Mouse (Mus musculus) embryonic facial prominence, embryonic 10.5 days (tissue): ENCODE data around the gene Igf2bp3. TPM values are rescaled to one million over a fixed set of nuclear protein-coding genes. Genes with fewer than 3 reads are reported as not detected.

Experiments used
- DNase-seq: peaks from one replicate; pipeline ENCODE4 v3.0.0-alpha.2; 2017; ENCODE audit warnings: low spot score
- H3K27ac ChIP-seq: fragments of 300-500 bp; sonication (generic); replicated peaks from 2 replicates; pipeline ENCODE4 v1.5.1; 2016; ENCODE audit warnings: mild to moderate bottlenecking
- H3K27me3 ChIP-seq: fragments of 300-500 bp; sonication (generic); replicated peaks from 2 replicates; pipeline ENCODE4 v1.6.1; 2016; ENCODE audit warnings: low read depth, mild to moderate bottlenecking; ENCODE audit not compliant: poor library complexity, severe bottlenecking
- H3K36me3 ChIP-seq: fragments of 300-500 bp; sonication (generic); replicated peaks from 2 replicates; pipeline ENCODE4 v1.6.1; 2016; ENCODE audit warnings: mild to moderate bottlenecking, moderate library complexity
- H3K4me1 ChIP-seq: fragments of 300-500 bp; sonication (generic); 2 replicates; pipeline ENCODE4 v1.6.1; 2016
- H3K4me3 ChIP-seq: fragments of 300-500 bp; sonication (generic); 2 replicates; pipeline ENCODE4 v1.5.1; 2016; ENCODE audit warnings: mild to moderate bottlenecking, moderate library complexity
- H3K9me3 ChIP-seq: fragments of 300-500 bp; sonication (generic); 2 replicates; pipeline ENCODE4 v1.6.1; 2016; ENCODE audit warnings: mild to moderate bottlenecking
- WGBS: fragments of 180-500 bp; shearing (Covaris S2); methylation state at CpG from one replicate; pipeline ENCODE4 v1.1.7; 2016; 5-methylcytosine and 5-hydroxymethylcytosine counted together
- polyA plus RNA-seq: library from polyadenylated mRNA; unstranded; fragments of >200 nt; fragmentation: Nextera tagmentation; extraction: Ambion mirVana; gene quantifications from 2 replicates; pipeline ENCODE4 v1.2.1, GENCODE M21; 2016

The Igf2bp3 gene
- polyA plus RNA-seq, 1 experiment from 2014 or later: 159 TPM

DNA sequence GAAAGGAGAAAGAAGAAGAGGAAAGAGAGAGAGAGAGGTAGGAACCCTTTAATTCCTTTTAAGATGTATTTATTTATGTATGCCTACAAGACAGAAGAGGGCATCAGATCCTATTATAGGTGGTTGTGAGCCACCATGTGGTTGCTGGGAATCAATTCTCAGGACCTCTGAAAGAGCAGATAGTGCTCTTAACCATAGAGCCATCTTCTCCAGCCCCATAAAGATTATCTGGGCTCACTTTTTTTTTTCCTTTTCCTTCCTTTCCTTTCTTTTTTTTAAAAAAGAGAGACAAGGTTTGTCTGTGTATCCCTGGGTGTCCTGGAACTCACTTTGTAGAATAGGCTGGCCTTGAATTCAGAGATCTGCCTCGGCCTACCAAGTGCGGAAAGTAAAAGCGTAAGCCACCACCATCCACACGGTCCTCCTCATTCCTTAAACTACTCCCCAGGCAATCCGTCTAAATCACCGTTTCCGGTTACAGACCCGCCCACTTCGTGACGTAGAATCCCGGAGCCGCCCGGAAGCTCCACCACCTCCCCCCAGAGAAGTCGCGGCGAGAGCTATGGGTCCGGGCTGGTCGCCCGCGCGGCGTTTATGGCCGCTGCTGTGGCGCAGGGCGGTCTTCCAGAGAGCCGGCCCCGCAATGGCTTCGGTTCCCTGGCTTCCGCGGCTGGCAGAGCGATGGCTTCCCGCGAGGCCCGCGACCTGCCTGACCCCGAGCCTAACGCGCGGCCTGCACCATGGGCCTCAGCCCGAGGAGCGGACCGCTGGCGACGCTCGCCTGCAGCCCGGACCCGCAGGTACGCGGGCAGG, 141.2 kb downstream of the Igf2bp3 start, which contains the start of gene Malsu1:
Malsu1 (plus strand) TSS at position 492 of the 813 bp plus-strand sequence.
- Histone ChIP-seq H3K4me3 (peak within 1 kb of the TSS; percentile 95), H3K27ac (peak within 1 kb of the TSS; percentile 93), H3K27me3 (no peaks in the 10 kb centered on the region), H3K36me3 (peaks cover 7% of the 10 kb centered on the region), H3K9me3 (no peaks in the 10 kb centered on the region), H3K4me1 (peaks cover 18% of the 10 kb centered on the region)
- WGBS: under 1% methylated on average over 49 of the region's 49 CpGs
- peak; percentile 94 for DNase-seq

GRCm38 (mm10) chr6:49068361-49068760, 146.4 kb downstream of the Igf2bp3 start:
- Histone ChIP-seq H3K4me3 (no peak overlapping the region), H3K27ac (no peak overlapping the region), H3K27me3 (no peaks in the 10 kb centered on the region), H3K4me1 (peaks cover 5% of the 10 kb centered on the region), H3K9me3 (no peaks in the 10 kb centered on the region), H3K36me3 (no peaks in the 10 kb centered on the region)
- 46% methylated on average over 4 of the region's 4 CpGs for WGBS
- no peak for DNase-seq

- H3K27ac ChIP-seq: no peak overlapping the region
- H3K27me3 ChIP-seq: no peaks in the 10 kb centered on the region
- 45% methylated on average over 8 of the region's 8 CpGs for WGBS
- H3K36me3 ChIP-seq: no peaks in the 10 kb centered on the region
- peak; percentile 71 for DNase-seq
- no peak overlapping the region for H3K4me3 ChIP-seq
- H3K9me3 ChIP-seq: peaks cover 3% of the 10 kb centered on the region; the same call in 1 of the 2 replicates
- H3K4me1 ChIP-seq: peaks cover 19% of the 10 kb centered on the region
Measured at GRCm38 (mm10) chr6:49057053-49058021, 157.4 kb downstream of the Igf2bp3 start.

DNA sequence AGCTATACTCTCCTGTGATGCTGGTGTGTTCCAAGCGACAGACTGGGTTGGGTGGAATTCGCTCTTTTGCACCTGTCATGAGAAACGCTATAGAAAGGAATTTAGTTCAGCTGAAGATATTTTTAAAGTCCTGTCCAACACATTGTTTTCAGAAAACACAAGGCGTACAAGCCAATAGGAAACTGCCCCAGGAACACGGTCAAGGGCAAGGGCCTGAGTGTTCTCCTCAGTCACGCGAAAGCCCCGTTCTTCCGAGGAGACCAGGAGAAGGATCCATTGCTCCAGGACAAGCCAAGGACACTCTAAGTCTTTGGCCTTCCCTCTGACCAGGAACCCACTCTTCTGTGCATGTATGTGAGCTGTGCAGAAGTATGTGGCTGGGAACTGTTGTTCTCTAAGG, 158.7 kb downstream of the Igf2bp3 start:
- Histone ChIP-seq H3K9me3 (peaks cover 3% of the 10 kb centered on the region; the same call in 1 of the 2 replicates), H3K27me3 (no peaks in the 10 kb centered on the region), H3K4me1 (peaks cover 19% of the 10 kb centered on the region), H3K27ac (no peak overlapping the region), H3K36me3 (no peaks in the 10 kb centered on the region), H3K4me3 (no peak overlapping the region)
- no peak for DNase-seq
- WGBS: 80% methylated on average over 9 of the region's 9 CpGs

- WGBS: 6% methylated on average over 7 of the region's 7 CpGs
- Histone ChIP-seq H3K27me3 (no peaks in the 10 kb centered on the region), H3K27ac (peak overlapping the region; percentile 58), H3K4me3 (no peak overlapping the region), H3K9me3 (peaks cover 3% of the 10 kb centered on the region; the same call in 1 of the 2 replicates), H3K36me3 (no peaks in the 10 kb centered on the region), H3K4me1 (peaks cover 19% of the 10 kb centered on the region)
- peak; percentile 44 for DNase-seq
Measured at GRCm38 (mm10) chr6:49055256-49055733, 159.5 kb downstream of the Igf2bp3 start.

DNA sequence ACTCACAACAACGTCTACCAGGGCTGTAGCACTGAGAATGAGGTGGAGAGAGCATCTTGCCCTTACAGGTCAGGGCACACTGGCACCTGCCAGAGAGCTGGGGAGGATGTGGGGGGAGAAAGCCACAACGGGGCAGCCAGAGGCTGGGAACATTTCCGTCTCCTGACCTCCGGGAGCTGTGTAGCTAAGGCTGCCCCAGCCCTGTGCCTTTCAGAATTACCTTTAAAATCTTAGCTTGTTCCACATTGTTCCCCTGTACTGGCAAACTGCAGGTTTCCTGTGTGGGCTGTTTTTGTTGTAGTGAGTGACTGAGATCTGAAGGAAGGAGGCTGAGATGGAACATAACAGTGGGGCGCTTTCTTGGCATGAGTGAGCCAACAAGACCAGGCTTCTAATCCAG, 162.6 kb downstream of the Igf2bp3 start:
- H3K4me1 ChIP-seq: peaks cover 19% of the 10 kb centered on the region
- WGBS: 76% methylated on average over 5 of the region's 5 CpGs

GRCm38 (mm10) chr6:49050677-49051410, 163.9 kb downstream of the Igf2bp3 start:
- H3K4me1 ChIP-seq: peaks cover 11% of the 10 kb centered on the region
- 61% methylated on average over 11 of the region's 11 CpGs for WGBS
- no peak for DNase-seq
- H3K4me3 ChIP-seq: no peak overlapping the region
- no peak overlapping the region for H3K27ac ChIP-seq
- no peaks in the 10 kb centered on the region for H3K27me3 ChIP-seq
- H3K36me3 ChIP-seq: no peaks in the 10 kb centered on the region
- peaks cover 3% of the 10 kb centered on the region; the same call in 1 of the 2 replicates for H3K9me3 ChIP-seq

More for the DNA sequence above, 162.6 kb downstream of the Igf2bp3 start:
- DNase-seq: no peak
- H3K27ac ChIP-seq: no peak overlapping the region
- H3K9me3 ChIP-seq: peaks cover 3% of the 10 kb centered on the region; the same call in 1 of the 2 replicates
- H3K4me3 ChIP-seq: no peak overlapping the region
- no peaks in the 10 kb centered on the region for H3K36me3 ChIP-seq
- H3K27me3 ChIP-seq: no peaks in the 10 kb centered on the region

GRCm38 (mm10) chr6:49048395-49048794, 166.4 kb downstream of the Igf2bp3 start:
- Histone ChIP-seq H3K27ac (no peak overlapping the region), H3K27me3 (no peaks in the 10 kb centered on the region), H3K36me3 (no peaks in the 10 kb centered on the region), H3K4me3 (no peak overlapping the region), H3K9me3 (no peaks in the 10 kb centered on the region), H3K4me1 (no peaks in the 10 kb centered on the region)
- WGBS: 90% methylated on average over 10 of the region's 10 CpGs
- DNase-seq: no peak

- no peaks in the 10 kb centered on the region for H3K36me3 ChIP-seq
- DNase-seq: no peak
- H3K27ac ChIP-seq: no peak overlapping the region
- no peaks in the 10 kb centered on the region for H3K27me3 ChIP-seq
- no peaks in the 10 kb centered on the region for H3K9me3 ChIP-seq
- H3K4me1 ChIP-seq: no peaks in the 10 kb centered on the region
- H3K4me3 ChIP-seq: no peak overlapping the region
- 74% methylated on average over 10 of the region's 10 CpGs for WGBS
Measured at GRCm38 (mm10) chr6:49047848-49048247, 166.9 kb downstream of the Igf2bp3 start.

- H3K36me3 ChIP-seq: no peaks in the 10 kb centered on the region
- no peak overlapping the region for H3K4me3 ChIP-seq
- no peak overlapping the region for H3K27ac ChIP-seq
- DNase-seq: no peak
- no peaks in the 10 kb centered on the region for H3K9me3 ChIP-seq
- no peaks in the 10 kb centered on the region for H3K4me1 ChIP-seq
- WGBS: 80% methylated on average over 8 of the region's 8 CpGs
- no peaks in the 10 kb centered on the region for H3K27me3 ChIP-seq
Measured at GRCm38 (mm10) chr6:49046976-49047375, 167.8 kb downstream of the Igf2bp3 start.

GRCm38 (mm10) chr6:49046502-49046901, 168.3 kb downstream of the Igf2bp3 start:
- no peaks in the 10 kb centered on the region for H3K27me3 ChIP-seq
- WGBS: 76% methylated on average over 6 of the region's 6 CpGs
- no peaks in the 10 kb centered on the region for H3K9me3 ChIP-seq
- no peak overlapping the region for H3K27ac ChIP-seq
- no peaks in the 10 kb centered on the region for H3K36me3 ChIP-seq
- DNase-seq: no peak
- H3K4me3 ChIP-seq: no peak overlapping the region
- H3K4me1 ChIP-seq: no peaks in the 10 kb centered on the region
